Mouse (Mus musculus) MEL (cell line): ENCODE measurements around the gene Cldn13.

Source experiments
- CTCF ChIP-seq, 3 experiments: IDR thresholded peaks in 2 of 3; conservative IDR thresholded peaks in 1 of 3; 2 replicates each; pipeline ENCODE4 v1.5.1; 2011 to 2012; ENCODE audit warnings: low read length in 3 of 3, low read depth in 2 of 3, mild to moderate bottlenecking in 2 of 3, improper control_type of control experiment in 1 of 3, inconsistent platforms in 1 of 3, mixed read lengths in 1 of 3, moderate library complexity in 1 of 3; ENCODE audit not compliant: control insufficient read depth in 1 of 3, insufficient read depth in 1 of 3, poor library complexity in 1 of 3, severe bottlenecking in 1 of 3
- GATA1 ChIP-seq: IDR thresholded peaks from 2 replicates; pipeline ENCODE4 v1.6.1; 2011; ENCODE audit warnings: low read depth, low read length, improper control_type of control experiment
- POLR2A ChIP-seq, 2 experiments: IDR thresholded peaks; 2 replicates each; pipeline ENCODE4 v1.6.1; 2011 to 2012; ENCODE audit warnings: low read length in 2 of 2, mild to moderate bottlenecking in 2 of 2, control low read depth in 1 of 2, improper control_type of control experiment in 1 of 2, low read depth in 1 of 2, moderate library complexity in 1 of 2; ENCODE audit not compliant: control insufficient read depth in 1 of 2, insufficient read depth in 1 of 2, poor library complexity in 1 of 2
- TCF12 ChIP-seq: IDR thresholded peaks from 2 replicates; pipeline ENCODE4 v1.6.1; 2014; ENCODE audit warnings: low read depth, mild to moderate bottlenecking, inconsistent platforms, low read length, improper control_type of control experiment, moderate library complexity
- ZKSCAN1 ChIP-seq: IDR thresholded peaks from 2 replicates; pipeline ENCODE4 v1.6.1; 2012; ENCODE audit warnings: low read depth, mild to moderate bottlenecking, inconsistent platforms, low read length, improper control_type of control experiment, moderate library complexity

DNA sequence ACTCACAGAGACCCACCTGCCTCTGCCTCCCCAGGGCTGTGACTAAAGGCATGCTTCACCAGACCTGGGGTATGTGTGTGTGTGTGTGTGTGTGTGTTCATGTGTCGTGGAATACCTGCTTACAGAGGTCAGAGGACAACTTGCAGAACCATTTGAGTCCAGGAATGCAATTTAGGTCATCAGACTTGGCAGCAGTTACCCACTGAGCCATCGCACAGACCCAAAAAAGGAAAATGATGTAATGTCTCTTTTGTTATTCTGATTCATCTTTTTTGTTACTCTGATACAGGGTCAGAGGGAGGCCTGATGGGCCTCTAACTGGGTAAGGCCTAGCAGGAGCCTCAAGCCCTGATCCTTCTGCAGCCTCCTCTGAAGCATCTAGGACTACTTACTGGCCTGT is 27.4 kb upstream of the Cldn13 start:
- TF ChIP-seq ZKSCAN1: no peak
- TF ChIP-seq TCF12: no peak
- TF ChIP-seq GATA1: no peak
- TF ChIP-seq CTCF (IDR thresholded peaks at IDR 0.05 in 2 of 3, conservative IDR thresholded peaks at IDR 0.05 in 1 of 3; ENCODE audit: control insufficient read depth in 1 of 3, insufficient read depth in 1 of 3, low read depth in 2 of 3, low read length in 3 of 3, poor library complexity in 1 of 3, severe bottlenecking in 1 of 3): no peak
- TF ChIP-seq POLR2A (IDR thresholded peaks at IDR 0.05; ENCODE audit: control insufficient read depth in 1 of 2, insufficient read depth in 1 of 2, low read depth in 1 of 2, low read length in 2 of 2, poor library complexity in 1 of 2): no peak
